Mouse (Mus musculus) cortical plate, adult 2 months (tissue): ENCODE results near the gene Irx1.

Source experiments
- CTCF ChIP-seq: fragments of 200-500 bp; IDR thresholded peaks from 2 replicates; pipeline ENCODE4 v1.5.1; 2011; ENCODE audit warnings: mild to moderate bottlenecking, control low read depth, low read length; ENCODE audit not compliant: insufficient read depth; ENCODE audit errors: extremely low read depth
- POLR2A ChIP-seq: fragments of 200-500 bp; IDR thresholded peaks from 2 replicates; pipeline ENCODE4 v1.6.1; 2011; ENCODE audit warnings: mild to moderate bottlenecking, low read length, control low read depth; ENCODE audit not compliant: insufficient read depth; ENCODE audit errors: extremely low read depth

DNA sequence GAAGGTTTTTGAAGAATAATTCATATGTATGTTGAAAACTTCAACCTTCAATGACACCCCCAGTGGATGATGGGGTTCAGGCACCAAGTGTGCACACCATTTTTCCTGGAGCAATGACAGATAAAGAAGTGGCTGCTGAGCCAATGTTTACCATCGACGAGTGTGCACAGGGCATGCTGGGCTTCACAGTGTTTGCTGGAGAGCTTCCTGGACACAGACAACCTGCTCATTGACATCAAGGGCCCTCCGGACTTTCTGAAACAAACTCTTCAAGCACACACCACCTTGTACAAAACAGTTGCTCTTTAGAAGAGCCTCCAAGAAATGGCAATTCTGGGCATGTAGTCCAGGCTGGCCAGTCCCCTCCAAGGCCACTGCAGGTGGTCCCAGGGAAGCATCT is 12.2 kb upstream of the Irx1 start:
- no peak for TF ChIP-seq CTCF
- no peak for TF ChIP-seq POLR2A
